ENCODE assay signal across 8 mouse cellular contexts in genomic region chr1:62751011-62752006, GRCm38 (mm10). TPM values are rescaled to one million over a fixed set of nuclear protein-coding genes. Genes with fewer than 3 reads are reported as not detected.
DNase-seq lines count a peak whose midpoint lies in the region; ATAC-seq lines count a peak whose summit lies in the region.

No protein-coding gene starts in this region.

- H3K4me2 ChIP-seq in embryonic facial prominence, embryonic 11.5 days (ENCODE audit: low read depth, low read length), result no peak overlapping the region
- H3K4me2 ChIP-seq in hindbrain, embryonic 13.5 days, result no peak overlapping the region
- H3K4me2 ChIP-seq in midbrain, embryonic 16.5 days (ENCODE audit: low read length), result no peak overlapping the region

- peak; percentile 30 for DNase-seq in embryonic facial prominence, embryonic 11.5 days (ENCODE audit: low spot score)
- DNase-seq in embryonic facial prominence, embryonic 10.5 days (ENCODE audit: low spot score), result no peak
- DNase-seq in testis, postnatal 10 days (ENCODE audit: low spot score), result peak; percentile 56
- no peak for DNase-seq in testis, postnatal 14 days (ENCODE audit: low spot score)
- DNase-seq in frontal cortex, postnatal 25 days (ENCODE audit: low spot score in 2 of 2), result no peak
- no peak for DNase-seq in layer of hippocampus, adult 9-11 months

- ATAC-seq in embryonic facial prominence, embryonic 11.5 days (replicated peaks; ENCODE audit: insufficient number of reproducible peaks, low FRiP score, low TSS enrichment, low read depth), result no peak
- peak; percentile 58 for ATAC-seq in hindbrain, embryonic 13.5 days (ENCODE audit: low FRiP score)
- ATAC-seq in midbrain, embryonic 16.5 days, result peak; percentile 44

- no peak overlapping the region for H3K4me3 ChIP-seq in embryonic facial prominence, embryonic 11.5 days (ENCODE audit: low read depth, low read length)
- no peak overlapping the region for H3K4me3 ChIP-seq in embryonic facial prominence, embryonic 10.5 days
- H3K4me3 ChIP-seq in hindbrain, embryonic 13.5 days, result no peak overlapping the region
- no peak overlapping the region for H3K4me3 ChIP-seq in midbrain, embryonic 16.5 days (ENCODE audit: low read depth, low read length)

- no peaks in the 10 kb centered on the region; the same call in 1 of the 2 replicates for H3K4me1 ChIP-seq in embryonic facial prominence, embryonic 11.5 days (ENCODE audit: control insufficient read depth, insufficient read depth, low read length)
- H3K4me1 ChIP-seq in embryonic facial prominence, embryonic 10.5 days, result peaks cover 59% of the 10 kb centered on the region
- H3K4me1 ChIP-seq in hindbrain, embryonic 13.5 days (replicated peaks), result peaks cover 51% of the 10 kb centered on the region
- H3K4me1 ChIP-seq in midbrain, embryonic 16.5 days (ENCODE audit: control insufficient read depth, insufficient read depth, low read length), result peaks cover 28% of the 10 kb centered on the region

- H3K9me3 ChIP-seq in embryonic facial prominence, embryonic 11.5 days (replicated peaks; ENCODE audit: control insufficient read depth, low read length), result no peaks in the 10 kb centered on the region
- H3K9me3 ChIP-seq in embryonic facial prominence, embryonic 10.5 days, result no peaks in the 10 kb centered on the region
- H3K9me3 ChIP-seq in hindbrain, embryonic 13.5 days, result no peaks in the 10 kb centered on the region
- H3K9me3 ChIP-seq in midbrain, embryonic 16.5 days (replicated peaks; ENCODE audit: control insufficient read depth, low read length, poor library complexity, severe bottlenecking), result no peaks in the 10 kb centered on the region

- no peaks in the 10 kb centered on the region for H3K36me3 ChIP-seq in embryonic facial prominence, embryonic 11.5 days (replicated peaks; ENCODE audit: control insufficient read depth, insufficient read depth, low read depth, low read length)
- peaks cover 49% of the 10 kb centered on the region for H3K36me3 ChIP-seq in embryonic facial prominence, embryonic 10.5 days (replicated peaks)
- peaks cover 31% of the 10 kb centered on the region for H3K36me3 ChIP-seq in hindbrain, embryonic 13.5 days
- peaks cover 4% of the 10 kb centered on the region for H3K36me3 ChIP-seq in midbrain, embryonic 16.5 days (ENCODE audit: control insufficient read depth, insufficient read depth, low read length)

- no peak overlapping the region for H3K9ac ChIP-seq in embryonic facial prominence, embryonic 11.5 days (replicated peaks; ENCODE audit: low read length)
- H3K9ac ChIP-seq in hindbrain, embryonic 13.5 days, result 0 out of 2 replicates have a peak overlapping the region, but pooled peaks have one; percentile 0
- H3K9ac ChIP-seq in midbrain, embryonic 16.5 days (ENCODE audit: low read depth, low read length), result no peak overlapping the region

- H3K27ac ChIP-seq in embryonic facial prominence, embryonic 11.5 days (replicated peaks; ENCODE audit: low read depth, low read length), result no peak overlapping the region
- H3K27ac ChIP-seq in embryonic facial prominence, embryonic 10.5 days (replicated peaks), result no peak overlapping the region
- peak overlapping the region; percentile 55 for H3K27ac ChIP-seq in hindbrain, embryonic 13.5 days
- H3K27ac ChIP-seq in midbrain, embryonic 16.5 days (ENCODE audit: low read length), result peak overlapping the region; percentile 47

- no peaks in the 10 kb centered on the region for H3K27me3 ChIP-seq in embryonic facial prominence, embryonic 11.5 days (ENCODE audit: control insufficient read depth, insufficient read depth, low read length)
- H3K27me3 ChIP-seq in embryonic facial prominence, embryonic 10.5 days (replicated peaks; ENCODE audit: low read depth, poor library complexity, severe bottlenecking), result peaks cover 45% of the 10 kb centered on the region
- peaks cover 29% of the 10 kb centered on the region for H3K27me3 ChIP-seq in hindbrain, embryonic 13.5 days
- H3K27me3 ChIP-seq in midbrain, embryonic 16.5 days (ENCODE audit: control insufficient read depth, insufficient read depth, low read depth, low read length), result no peaks in the 10 kb centered on the region; the same call in 1 of the 2 replicates

- WGBS in embryonic facial prominence, embryonic 11.5 days, result 61% methylated on average over 15 of the region's 15 CpGs
- WGBS in embryonic facial prominence, embryonic 10.5 days, result 72% methylated on average over 15 of the region's 15 CpGs
- 34% methylated on average over 15 of the region's 15 CpGs for WGBS in hindbrain, embryonic 13.5 days
- 19% methylated on average over 15 of the region's 15 CpGs for WGBS in midbrain, embryonic 16.5 days

RNA-seq across cellular contexts. Expression of gene Nrp2, which starts 48.2 kb away (rescaled TPM):
- polyA plus RNA-seq in embryonic facial prominence, embryonic 11.5 days (2014; fragmentation: Nextera tagmentation; extraction: Ambion mirVana), result 20.2 and 23.7 TPM in 2 replicates
- polyA plus RNA-seq in embryonic facial prominence, embryonic 10.5 days (2016; fragmentation: Nextera tagmentation; extraction: Ambion mirVana), result 20.5 and 21.4 TPM in 2 replicates
- 34.8 and 35.7 TPM in 2 replicates for polyA plus RNA-seq in hindbrain, embryonic 13.5 days (2015; fragmentation: Nextera tagmentation; extraction: Ambion mirVana)
- 23.4 and 33.3 TPM in 2 replicates for polyA plus RNA-seq in midbrain, embryonic 16.5 days (2015; fragmentation: Nextera tagmentation; extraction: Ambion mirVana)

Comparison
In these comparisons a context has a peak if more than half of its experiments do, and no peak if none do; other contexts are left out.
1. DNase-seq: peak in embryonic facial prominence, embryonic 11.5 days (single experiment) and testis, postnatal 10 days (single experiment); none in embryonic facial prominence, embryonic 10.5 days (single experiment), testis, postnatal 14 days (single experiment), frontal cortex, postnatal 25 days (0 of 2) and layer of hippocampus, adult 9-11 months (single experiment).
2. H3K27ac ChIP-seq: peak in hindbrain, embryonic 13.5 days (single experiment) and midbrain, embryonic 16.5 days (single experiment); none in embryonic facial prominence, embryonic 11.5 days (single experiment) and embryonic facial prominence, embryonic 10.5 days (single experiment).